11 mouse cellular contexts compared by ENCODE assay signal in the genomic region with DNA sequence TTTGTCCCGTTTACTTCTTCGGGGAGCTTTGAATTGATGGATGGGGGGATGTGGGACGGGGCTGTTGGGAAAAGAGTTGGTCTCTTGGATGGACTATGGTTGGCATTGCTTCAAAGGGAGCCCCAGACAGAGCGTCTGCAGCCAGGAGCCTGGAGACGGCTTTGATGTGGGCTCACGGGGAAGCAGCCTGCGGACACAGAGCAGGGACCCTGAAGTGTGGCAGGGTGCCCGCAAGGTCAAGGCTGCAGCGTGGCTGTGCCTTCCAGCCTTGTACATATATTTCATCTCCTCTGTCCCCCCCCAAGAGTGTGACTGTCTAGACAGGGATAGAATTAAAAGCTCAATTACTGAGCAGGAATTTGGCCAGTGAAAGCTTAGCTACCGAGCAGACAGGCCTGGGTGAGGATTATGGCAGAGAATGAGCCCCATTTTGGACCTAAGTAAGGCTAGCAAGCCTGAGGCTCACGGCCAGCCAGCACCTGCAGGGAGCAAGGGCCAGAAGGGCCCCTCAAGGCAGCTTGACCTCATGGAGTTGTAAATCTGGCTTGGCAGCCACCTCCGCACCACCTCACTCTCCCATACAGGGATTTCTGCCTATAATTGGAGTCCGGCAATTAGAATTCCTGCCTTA. TPM values are rescaled to one million over a fixed set of nuclear protein-coding genes. Genes with fewer than 3 reads are reported as not detected.
DNase-seq lines count a peak whose midpoint lies in the region; ATAC-seq and TF ChIP-seq lines count a peak whose summit lies in the region.
"Had no signal": no experiment of that assay in that cellular context is flagged by ENCODE, and none has a peak within 500 bp of the region (broad histone marks: within the 10 kb centered on the region; RNA-seq: fewer than 3 reads in every experiment).

No protein-coding gene starts in this region.

- H3K4me2 ChIP-seq in lung, embryonic 14.5 days = no peak overlapping the region

- no peak overlapping the region for H3K9ac ChIP-seq in lung, embryonic 14.5 days

- TF ChIP-seq CTCF in gastrocnemius, adult 2 months (IDR thresholded peaks at IDR 0.05) = no peak
- TF ChIP-seq CTCF in lung, embryonic 14.5 days (IDR thresholded peaks at IDR 0.05; ENCODE audit: low read depth) = no peak

- no peaks in the 10 kb centered on the region for H3K36me3 ChIP-seq in lung, embryonic 14.5 days (ENCODE audit: insufficient read depth)
- H3K36me3 ChIP-seq in limb, embryonic 10.5 days = no peaks in the 10 kb centered on the region

- 30% methylated on average over 13 of the region's 13 CpGs for WGBS in lung, embryonic 14.5 days
- 13% methylated on average over 13 of the region's 13 CpGs for WGBS in limb, embryonic 10.5 days

- no peak for DNase-seq in gastrocnemius, adult 2 months
- DNase-seq in gastrocnemius, postnatal 14 days = no peak
- peak; percentile 64 for DNase-seq in lung, embryonic 14.5 days
- no peak for DNase-seq in lung, adult 18-20 months
- DNase-seq in adrenal gland, postnatal 14 days = peak; percentile 85
- peak; percentile 51 for DNase-seq in limb, embryonic 10.5 days (ENCODE audit: low spot score)
- no peak for DNase-seq in layer of hippocampus, adult 9-11 months

- H3K4me3 ChIP-seq in gastrocnemius, adult 2 months = no peak overlapping the region
- no peak overlapping the region for H3K4me3 ChIP-seq in lung, embryonic 14.5 days (ENCODE audit: low read depth, low read length)
- no peak overlapping the region for H3K4me3 ChIP-seq in limb, embryonic 10.5 days

- intact Hi-C loops in gastrocnemius, adult 2 months (cut with DNase I) = no loop called here
- intact Hi-C loops in gastrocnemius, postnatal 14 days (cut with DNase I; ENCODE audit: low total_unique reads) = no loop called here

- H3K27me3 ChIP-seq in lung, embryonic 14.5 days (ENCODE audit: insufficient read depth, low read length) = no peaks in the 10 kb centered on the region
- H3K27me3 ChIP-seq in limb, embryonic 10.5 days (ENCODE audit: low read depth, poor library complexity, severe bottlenecking) = no peaks in the 10 kb centered on the region

- peak overlapping the region; percentile 73 for H3K27ac ChIP-seq in gastrocnemius, adult 2 months
- H3K27ac ChIP-seq in lung, embryonic 14.5 days (ENCODE audit: low read depth) = 0 out of 2 replicates have a peak overlapping the region, but pooled peaks have one; percentile 32
- peak overlapping the region; percentile 76 for H3K27ac ChIP-seq in limb, embryonic 10.5 days

- peak; percentile 57 for ATAC-seq in lung, embryonic 14.5 days (ENCODE audit: insufficient read depth)
- no peak for ATAC-seq in CD4-positive, CD25-positive, alpha-beta regulatory T cell, adult 4 months

- H3K4me1 ChIP-seq in lung, embryonic 14.5 days (ENCODE audit: insufficient read depth) = peaks cover 32% of the 10 kb centered on the region
- peaks cover 41% of the 10 kb centered on the region for H3K4me1 ChIP-seq in limb, embryonic 10.5 days

- no peaks in the 10 kb centered on the region for H3K9me3 ChIP-seq in lung, embryonic 14.5 days (ENCODE audit: low read depth, low read length)
- no peaks in the 10 kb centered on the region for H3K9me3 ChIP-seq in limb, embryonic 10.5 days (replicated peaks)

RNA-seq across cellular contexts. Expression of gene Htra1, which starts 40.5 kb away (rescaled TPM):
- 10 to 100 TPM; 23.9 to 32.6 TPM for total RNA-seq in gastrocnemius, adult 2 months (2021)
- total RNA-seq in gastrocnemius, postnatal 14 days (2021) = 10 to 100 TPM; 65.3 to 77.2 TPM
- 25.8 and 30.0 TPM in 2 replicates for polyA plus RNA-seq in lung, embryonic 14.5 days (2014; fragmentation: Nextera tagmentation; extraction: Ambion mirVana)
- 77.0 and 81.6 TPM in 2 replicates for total RNA-seq in adrenal gland, postnatal 14 days (2021)
- 3.0 and 5.1 TPM in 2 replicates for polyA plus RNA-seq in limb, embryonic 10.5 days (2016; fragmentation: Nextera tagmentation; extraction: Ambion mirVana)
- not detected for polyA plus RNA-seq in CD4-positive, CD25-positive, alpha-beta regulatory T cell, adult 4 months (2017; shearing (Covaris generic))
- total RNA-seq: common myeloid progenitor, adult 5-6 weeks; megakaryocyte, adult 5-6 weeks had no signal

RNA-seq across cellular contexts. Expression of gene Dmbt1, which starts 55.4 kb away (rescaled TPM):
- not detected for total RNA-seq in gastrocnemius, adult 2 months (2021)
- not detected for total RNA-seq in gastrocnemius, postnatal 14 days (2021)
- not detected in 2 replicates for polyA plus RNA-seq in lung, embryonic 14.5 days (2014; fragmentation: Nextera tagmentation; extraction: Ambion mirVana)
- 0.64 TPM in 1 of 2 replicates, not detected in the other for total RNA-seq in adrenal gland, postnatal 14 days (2021)
- not detected in 2 replicates for polyA plus RNA-seq in limb, embryonic 10.5 days (2016; fragmentation: Nextera tagmentation; extraction: Ambion mirVana)
- polyA plus RNA-seq in CD4-positive, CD25-positive, alpha-beta regulatory T cell, adult 4 months (2017; shearing (Covaris generic)) = not detected
- total RNA-seq: common myeloid progenitor, adult 5-6 weeks; layer of hippocampus, postnatal 14 days; megakaryocyte, adult 5-6 weeks had no signal

Comparison
In these comparisons a context has a peak if more than half of its experiments do, and no peak if none do; other contexts are left out.
1. DNase-seq: peak in lung, embryonic 14.5 days (single experiment), adrenal gland, postnatal 14 days (single experiment) and limb, embryonic 10.5 days (single experiment); none in gastrocnemius, adult 2 months (single experiment), gastrocnemius, postnatal 14 days (single experiment), lung, adult 18-20 months (0 of 2) and layer of hippocampus, adult 9-11 months (single experiment).
2. Peak in every context shown above with its lines, with median percentiles within 50 percentile points of each other: H3K27ac ChIP-seq.